Mouse (Mus musculus): Measurements from ENCODE around the gene Fabp2.

- TF ChIP-seq POLR2A (IDR thresholded peaks at IDR 0.05; ENCODE audit: insufficient read depth, low read depth, low read length) (no peak), CTCF (IDR thresholded peaks at IDR 0.05; ENCODE audit: insufficient read depth, low read depth, low read length) (no peak)
These were observed 20.6 kb downstream of the Fabp2 start for GRCm38 (mm10) chr3:122915493-122915892.

Data from olfactory bulb, adult 2 months (tissue).